Mouse (Mus musculus) ES-CJ7 (cell line): ENCODE results near the gene Gm42372.

ENCODE experiments used
- DNase-seq: peaks from one replicate; pipeline ENCODE4 v3.0.0; 2011; ENCODE audit warnings: low read depth, low spot score

The Gm42372 gene

GRCm38 (mm10) chr7:17003230-17003960 is 20.5 kb downstream of the Gm42372 start:
- DNase-seq: no peak

- no peak for DNase-seq
These were observed 21.8 kb downstream of the Gm42372 start for GRCm38 (mm10) chr7:17004716-17005115.

- no peak for DNase-seq
These were observed 24.4 kb downstream of the Gm42372 start for GRCm38 (mm10) chr7:17007300-17007699.

- no peak for DNase-seq
These were observed 26.6 kb downstream of the Gm42372 start for GRCm38 (mm10) chr7:17009326-17010009.

- DNase-seq: no peak
These were observed 27.1 kb downstream of the Gm42372 start for GRCm38 (mm10) chr7:17010010-17010347.

- no peak for DNase-seq
These were observed 29.2 kb downstream of the Gm42372 start for GRCm38 (mm10) chr7:17011909-17012590.

GRCm38 (mm10) chr7:17015381-17015780 is 32.5 kb downstream of the Gm42372 start:
- DNase-seq: no peak

- DNase-seq: no peak
These were observed 34.1 kb downstream of the Gm42372 start for GRCm38 (mm10) chr7:17017036-17017435.

GRCm38 (mm10) chr7:17017921-17018320 is 35.0 kb downstream of the Gm42372 start:
- no peak for DNase-seq

GRCm38 (mm10) chr7:17019426-17020166 is 36.7 kb downstream of the Gm42372 start:
- no peak for DNase-seq

- no peak for DNase-seq
These were observed 39.3 kb downstream of the Gm42372 start for GRCm38 (mm10) chr7:17022176-17022575.

GRCm38 (mm10) chr7:17023701-17024100 is 40.8 kb downstream of the Gm42372 start:
- DNase-seq: no peak

- no peak for DNase-seq
These were observed 41.3 kb downstream of the Gm42372 start for GRCm38 (mm10) chr7:17024141-17024540.

GRCm38 (mm10) chr7:17024814-17025504 is 42.1 kb downstream of the Gm42372 start:
- DNase-seq: no peak

GRCm38 (mm10) chr7:17025505-17025894 is 42.6 kb downstream of the Gm42372 start:
- no peak for DNase-seq

- DNase-seq: no peak
These were observed 43.2 kb downstream of the Gm42372 start for GRCm38 (mm10) chr7:17025896-17026622.

GRCm38 (mm10) chr7:17026710-17027587 is 44.1 kb downstream of the Gm42372 start:
- peak; percentile 89 for DNase-seq

GRCm38 (mm10) chr7:17027588-17028343 is 44.9 kb downstream of the Gm42372 start, which contains the start of gene Ppp5c:
Gene Ppp5c (minus strand): TSS chr7:17027924.
- peak; percentile 93 for DNase-seq

GRCm38 (mm10) chr7:17028923-17029322 is 46.0 kb downstream of the Gm42372 start:
- no peak for DNase-seq
